Mouse (Mus musculus): Measurements from ENCODE around the gene Mrpl45. TPM values are rescaled to one million over a fixed set of nuclear protein-coding genes. Genes with fewer than 3 reads are reported as not detected.
"Not testable (repeated sequence)": the region's sequence is repeated elsewhere in the genome, so short reads cannot be mapped to it uniquely, and the experiment has no call there.

The Mrpl45 gene
- polyA plus RNA-seq, 1 experiment from 2014 or later: 43.0 TPM

GRCm38 (mm10) chr11:97350035-97350434, 34.5 kb downstream of the Mrpl45 start:
- Histone ChIP-seq H3K4me3 (ENCODE audit: low read length) (no peak overlapping the region), H3K27me3 (ENCODE audit: control insufficient read depth, insufficient read depth, low read depth, low read length) (no peaks in the 10 kb centered on the region), H3K4me2 (ENCODE audit: low read depth, low read length) (no peak overlapping the region), H3K9me3 (ENCODE audit: control insufficient read depth, low read length) (no peaks in the 10 kb centered on the region), H3K4me1 (replicated peaks; ENCODE audit: control insufficient read depth, insufficient read depth, low read length) (peaks cover 11% of the 10 kb centered on the region), H3K27ac (ENCODE audit: low read length) (peak overlapping the region; percentile 78), H3K9ac (ENCODE audit: low read length) (no peak overlapping the region), H3K36me3 (ENCODE audit: control insufficient read depth, insufficient read depth, low read length) (no peaks in the 10 kb centered on the region)
- peak; percentile 81 for ATAC-seq (ENCODE audit: low read depth)
- WGBS: 19% methylated on average over 2 of the region's 2 CpGs

DNA sequence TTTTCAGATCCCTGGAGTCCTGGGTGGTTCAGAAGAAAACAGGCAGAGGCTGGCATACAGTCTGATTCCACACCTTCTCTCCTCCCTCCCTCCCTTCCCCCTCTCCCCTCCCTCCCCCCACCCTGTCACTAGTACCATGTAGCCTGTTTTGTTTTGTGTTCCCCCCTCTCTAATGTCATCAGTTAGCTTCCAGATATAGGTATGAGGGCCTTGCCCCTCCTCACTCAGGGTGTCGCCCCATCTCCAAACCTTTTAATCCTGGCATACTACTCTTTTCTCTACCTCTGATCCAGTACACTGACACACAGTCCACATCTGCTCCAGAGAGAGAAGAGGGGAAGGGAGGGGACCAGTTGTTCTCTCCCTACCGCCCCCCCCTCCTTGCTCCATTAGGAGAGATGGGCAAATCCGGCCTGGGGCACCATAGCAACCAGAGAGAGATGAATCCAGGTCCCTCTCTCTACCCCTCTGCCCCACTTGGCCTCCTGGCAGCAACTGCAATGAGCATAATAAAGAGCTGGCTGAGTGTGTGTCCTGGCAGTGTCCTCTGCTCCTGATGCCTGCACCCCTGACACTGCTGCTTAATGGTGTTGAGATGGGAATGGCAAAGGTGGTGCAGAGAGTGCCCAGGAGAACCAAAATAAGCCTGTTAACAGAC, 36.6 kb downstream of the Mrpl45 start, which contains the start of gene Gpr179:
Gene Gpr179 (minus strand): TSS at position 51 of the 658 bp plus-strand sequence.
- ATAC-seq (ENCODE audit: low read depth): no peak
- no peak within 1 kb of the TSS for H3K4me2 ChIP-seq (ENCODE audit: low read depth, low read length)

DNA sequence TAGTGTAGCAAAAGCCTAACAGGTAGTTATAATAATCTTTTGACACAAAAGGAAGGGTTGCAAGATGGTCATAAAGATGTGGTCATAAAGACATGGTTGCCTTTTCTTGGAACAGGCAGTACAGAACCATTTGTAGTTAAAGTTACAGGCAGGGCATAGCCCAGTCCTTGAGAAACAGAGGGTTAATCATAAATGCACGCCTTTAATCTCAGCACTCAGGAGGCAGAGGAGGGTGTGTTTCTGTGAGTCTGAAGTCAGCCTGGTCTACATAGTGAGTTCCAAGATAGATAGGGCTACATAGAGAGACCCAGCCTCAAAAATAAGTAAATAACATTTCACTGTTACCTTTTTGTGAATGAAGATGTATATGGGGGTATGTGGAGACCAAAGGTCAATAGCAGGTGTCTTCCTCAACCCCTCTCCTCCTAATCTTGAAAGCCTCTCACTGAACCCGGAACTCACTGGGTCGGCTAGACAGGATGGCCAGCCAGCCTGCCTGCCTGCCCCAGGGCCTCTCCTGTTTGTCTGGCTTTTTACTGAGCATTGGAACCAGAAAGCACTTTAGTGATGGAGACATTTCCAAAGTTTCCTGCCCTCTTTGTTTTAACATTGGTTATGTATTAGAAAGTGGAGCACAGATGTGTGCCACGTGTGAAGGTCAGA, 37.5 kb downstream of the Mrpl45 start:
- H3K27ac ChIP-seq (ENCODE audit: low read length): no peak overlapping the region
- H3K4me3 ChIP-seq (ENCODE audit: low read length): no peak overlapping the region
- H3K9me3 ChIP-seq (ENCODE audit: control insufficient read depth, low read length): no peaks in the 10 kb centered on the region
- ATAC-seq (ENCODE audit: low read depth): no peak
- no peak overlapping the region for H3K4me2 ChIP-seq (ENCODE audit: low read depth, low read length)
- no peaks in the 10 kb centered on the region for H3K36me3 ChIP-seq (ENCODE audit: control insufficient read depth, insufficient read depth, low read length)
- H3K27me3 ChIP-seq (ENCODE audit: control insufficient read depth, insufficient read depth, low read depth, low read length): no peaks in the 10 kb centered on the region
- no peak overlapping the region for H3K9ac ChIP-seq (ENCODE audit: low read length)
- WGBS: 53% methylated on average over 4 of the region's 4 CpGs
- peaks cover 11% of the 10 kb centered on the region for H3K4me1 ChIP-seq (replicated peaks; ENCODE audit: control insufficient read depth, insufficient read depth, low read length)

More for the DNA sequence above, 36.6 kb downstream of the Mrpl45 start, which contains the start of gene Gpr179:
- H3K27ac ChIP-seq (ENCODE audit: low read length): no peak within 1 kb of the TSS
- no peak within 1 kb of the TSS for H3K9ac ChIP-seq (ENCODE audit: low read length)
- WGBS: 71% methylated on average over 3 of the region's 3 CpGs
- H3K27me3 ChIP-seq (ENCODE audit: control insufficient read depth, insufficient read depth, low read depth, low read length): no peaks in the 10 kb centered on the region
- H3K4me1 ChIP-seq (replicated peaks; ENCODE audit: control insufficient read depth, insufficient read depth, low read length): peaks cover 11% of the 10 kb centered on the region
- H3K4me3 ChIP-seq (ENCODE audit: low read length): no peak within 1 kb of the TSS
- H3K9me3 ChIP-seq (ENCODE audit: control insufficient read depth, low read length): no peaks in the 10 kb centered on the region
- no peaks in the 10 kb centered on the region for H3K36me3 ChIP-seq (ENCODE audit: control insufficient read depth, insufficient read depth, low read length)

DNA sequence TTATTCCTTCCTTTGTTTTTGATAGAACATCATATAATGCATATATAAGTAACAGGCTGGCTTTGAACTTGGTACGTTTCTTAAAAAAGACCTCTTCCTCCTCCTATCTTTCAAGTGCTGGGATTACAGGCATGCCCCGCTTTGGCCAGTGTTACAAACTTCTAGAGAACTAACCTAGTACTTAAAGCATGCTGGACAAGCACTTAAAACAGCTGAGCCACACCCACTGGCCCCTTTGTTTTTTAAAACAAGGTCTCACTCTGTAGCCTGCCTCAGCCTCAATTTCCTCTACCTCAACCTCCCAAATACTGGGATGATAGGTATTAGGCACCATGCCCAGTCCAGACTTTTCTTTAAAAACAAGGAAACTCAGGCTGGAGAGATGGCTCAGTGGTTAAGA, 39.1 kb downstream of the Mrpl45 start:
- no peak overlapping the region for H3K9ac ChIP-seq (ENCODE audit: low read length)
- 51% methylated on average over 2 of the region's 2 CpGs for WGBS
- H3K27ac ChIP-seq (ENCODE audit: low read length): no peak overlapping the region

DNA sequence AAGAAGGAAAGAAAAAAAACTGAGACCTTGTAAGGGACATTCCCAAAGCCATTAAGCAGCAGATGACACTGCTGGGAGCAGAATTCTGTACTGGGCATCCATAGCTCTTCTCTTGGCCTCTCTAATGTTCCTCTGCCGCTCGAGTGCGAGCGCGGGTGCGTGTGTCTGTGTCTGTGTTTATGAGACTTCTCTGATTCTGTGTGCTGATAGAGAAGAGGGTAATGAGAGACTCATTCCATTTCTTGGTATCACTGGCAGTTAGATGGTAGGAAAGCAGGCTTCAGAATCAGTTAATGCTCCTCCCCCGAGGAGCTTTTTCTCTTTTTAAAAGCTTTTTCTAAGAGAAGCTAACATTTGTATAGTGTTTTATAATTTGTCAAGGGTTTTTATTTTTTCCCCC, 39.7 kb downstream of the Mrpl45 start:
- H3K36me3 ChIP-seq (ENCODE audit: control insufficient read depth, insufficient read depth, low read length): no peaks in the 10 kb centered on the region
- H3K27me3 ChIP-seq (ENCODE audit: control insufficient read depth, insufficient read depth, low read depth, low read length): no peaks in the 10 kb centered on the region
- no peak overlapping the region for H3K4me2 ChIP-seq (ENCODE audit: low read depth, low read length)
- H3K27ac ChIP-seq (ENCODE audit: low read length): no peak overlapping the region
- no peak for ATAC-seq (ENCODE audit: low read depth)
- 81% methylated on average over 7 of the region's 7 CpGs for WGBS
- no peak overlapping the region for H3K9ac ChIP-seq (ENCODE audit: low read length)
- peaks cover 2% of the 10 kb centered on the region for H3K4me1 ChIP-seq (replicated peaks; ENCODE audit: control insufficient read depth, insufficient read depth, low read length)
- no peaks in the 10 kb centered on the region for H3K9me3 ChIP-seq (ENCODE audit: control insufficient read depth, low read length)
- H3K4me3 ChIP-seq (ENCODE audit: low read length): no peak overlapping the region

More for the DNA sequence above, 39.1 kb downstream of the Mrpl45 start:
- Histone ChIP-seq H3K36me3 (ENCODE audit: control insufficient read depth, insufficient read depth, low read length) (no peaks in the 10 kb centered on the region), H3K9me3 (ENCODE audit: control insufficient read depth, low read length) (no peaks in the 10 kb centered on the region), H3K4me2 (ENCODE audit: low read depth, low read length) (no peak overlapping the region), H3K4me3 (ENCODE audit: low read length) (no peak overlapping the region), H3K4me1 (replicated peaks; ENCODE audit: control insufficient read depth, insufficient read depth, low read length) (peaks cover 8% of the 10 kb centered on the region), H3K27me3 (ENCODE audit: control insufficient read depth, insufficient read depth, low read depth, low read length) (no peaks in the 10 kb centered on the region)
- ATAC-seq (ENCODE audit: low read depth): no peak

GRCm38 (mm10) chr11:97357663-97358062, 42.1 kb downstream of the Mrpl45 start:
- 15% methylated on average over 4 of the region's 6 CpGs for WGBS
- not testable (repeated sequence) for H3K9ac ChIP-seq (ENCODE audit: low read length); H3K4me3 ChIP-seq (ENCODE audit: low read length); H3K4me2 ChIP-seq (ENCODE audit: low read depth, low read length); H3K9me3 ChIP-seq (ENCODE audit: control insufficient read depth, low read length); H3K27ac ChIP-seq (ENCODE audit: low read length); H3K36me3 ChIP-seq (ENCODE audit: control insufficient read depth, insufficient read depth, low read length); H3K27me3 ChIP-seq (ENCODE audit: control insufficient read depth, insufficient read depth, low read depth, low read length); ATAC-seq (ENCODE audit: low read depth); H3K4me1 ChIP-seq (replicated peaks; ENCODE audit: control insufficient read depth, insufficient read depth, low read length)

DNA sequence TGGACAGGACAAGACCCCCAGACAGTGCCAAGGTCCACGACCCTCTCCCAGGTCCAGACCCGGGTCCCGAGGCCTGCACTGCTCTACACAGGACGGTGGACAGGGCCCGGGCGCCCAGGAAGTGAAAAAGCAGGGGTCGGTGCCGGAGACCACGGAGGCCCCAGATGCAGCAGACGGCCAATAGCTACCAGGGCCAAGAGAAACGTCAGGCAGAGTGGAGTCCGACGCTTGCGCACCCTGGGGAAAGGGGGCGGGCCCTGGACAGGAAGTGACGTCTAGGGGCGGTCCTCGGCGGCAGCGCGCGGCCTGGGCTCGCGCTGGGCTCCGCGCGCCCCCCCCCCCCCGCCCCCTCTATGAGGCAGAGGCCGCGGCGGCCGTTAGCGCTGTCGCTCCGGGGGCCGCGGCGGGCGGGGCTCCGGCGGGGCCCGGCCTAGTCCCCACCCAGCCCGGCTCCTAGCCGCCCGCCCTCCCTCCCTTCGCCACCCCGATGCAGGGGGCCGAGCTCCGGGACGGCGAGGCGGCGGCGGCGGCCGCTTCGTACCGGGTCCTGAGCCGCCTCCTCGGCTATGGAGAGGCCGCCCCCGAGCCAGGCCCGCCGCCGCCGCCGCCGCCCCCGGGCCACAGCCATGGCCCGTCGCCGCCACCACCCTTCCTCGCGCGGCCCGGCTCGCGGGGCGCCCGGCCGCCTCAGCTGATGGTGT, 46.6 kb downstream of the Mrpl45 start, which contains the start of gene Socs7:
Gene Socs7 (plus strand): TSS at position 604 of the 701 bp plus-strand sequence.
- Histone ChIP-seq H3K9me3 (ENCODE audit: control insufficient read depth, low read length) (no peaks in the 10 kb centered on the region), H3K9ac (ENCODE audit: low read length) (peak within 1 kb of the TSS; percentile 97), H3K4me2 (ENCODE audit: low read depth, low read length) (peak within 1 kb of the TSS; percentile 78), H3K27me3 (ENCODE audit: control insufficient read depth, insufficient read depth, low read depth, low read length) (no peaks in the 10 kb centered on the region), H3K4me3 (ENCODE audit: low read length) (peak within 1 kb of the TSS; percentile 99), H3K4me1 (replicated peaks; ENCODE audit: control insufficient read depth, insufficient read depth, low read length) (peaks cover 25% of the 10 kb centered on the region), H3K36me3 (ENCODE audit: control insufficient read depth, insufficient read depth, low read length) (no peaks in the 10 kb centered on the region), H3K27ac (ENCODE audit: low read length) (peak within 1 kb of the TSS; percentile 87)
- peak; percentile 97 for ATAC-seq (ENCODE audit: low read depth)
- 1% methylated on average over 21 of the region's 81 CpGs for WGBS

DNA sequence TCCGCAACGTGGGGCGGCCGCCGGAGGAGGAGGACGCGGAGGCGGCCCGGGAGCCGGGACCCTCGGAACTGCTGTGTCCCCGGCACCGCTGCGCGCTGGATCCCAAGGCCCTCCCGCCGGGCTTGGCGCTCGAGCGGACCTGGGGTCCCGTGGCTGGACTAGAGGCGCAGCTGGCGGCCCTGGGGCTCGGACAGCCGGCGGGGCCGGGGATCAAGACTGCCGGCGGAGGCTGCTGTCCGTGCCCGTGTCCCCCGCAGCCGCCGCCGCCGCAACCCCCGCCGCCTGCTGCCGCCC, 47.1 kb downstream of the Mrpl45 start:
- H3K27ac ChIP-seq (ENCODE audit: low read length): peak overlapping the region; percentile 87
- ATAC-seq (ENCODE audit: low read depth): peak; percentile 52
- H3K27me3 ChIP-seq (ENCODE audit: control insufficient read depth, insufficient read depth, low read depth, low read length): no peaks in the 10 kb centered on the region
- WGBS: under 1% methylated on average over 26 of the region's 39 CpGs
- H3K4me2 ChIP-seq (ENCODE audit: low read depth, low read length): peak overlapping the region; percentile 78
- H3K4me3 ChIP-seq (ENCODE audit: low read length): peak overlapping the region; percentile 99
- H3K9me3 ChIP-seq (ENCODE audit: control insufficient read depth, low read length): no peaks in the 10 kb centered on the region
- peaks cover 27% of the 10 kb centered on the region for H3K4me1 ChIP-seq (replicated peaks; ENCODE audit: control insufficient read depth, insufficient read depth, low read length)
- peak overlapping the region; percentile 97 for H3K9ac ChIP-seq (ENCODE audit: low read length)
- no peaks in the 10 kb centered on the region for H3K36me3 ChIP-seq (ENCODE audit: control insufficient read depth, insufficient read depth, low read length)

DNA sequence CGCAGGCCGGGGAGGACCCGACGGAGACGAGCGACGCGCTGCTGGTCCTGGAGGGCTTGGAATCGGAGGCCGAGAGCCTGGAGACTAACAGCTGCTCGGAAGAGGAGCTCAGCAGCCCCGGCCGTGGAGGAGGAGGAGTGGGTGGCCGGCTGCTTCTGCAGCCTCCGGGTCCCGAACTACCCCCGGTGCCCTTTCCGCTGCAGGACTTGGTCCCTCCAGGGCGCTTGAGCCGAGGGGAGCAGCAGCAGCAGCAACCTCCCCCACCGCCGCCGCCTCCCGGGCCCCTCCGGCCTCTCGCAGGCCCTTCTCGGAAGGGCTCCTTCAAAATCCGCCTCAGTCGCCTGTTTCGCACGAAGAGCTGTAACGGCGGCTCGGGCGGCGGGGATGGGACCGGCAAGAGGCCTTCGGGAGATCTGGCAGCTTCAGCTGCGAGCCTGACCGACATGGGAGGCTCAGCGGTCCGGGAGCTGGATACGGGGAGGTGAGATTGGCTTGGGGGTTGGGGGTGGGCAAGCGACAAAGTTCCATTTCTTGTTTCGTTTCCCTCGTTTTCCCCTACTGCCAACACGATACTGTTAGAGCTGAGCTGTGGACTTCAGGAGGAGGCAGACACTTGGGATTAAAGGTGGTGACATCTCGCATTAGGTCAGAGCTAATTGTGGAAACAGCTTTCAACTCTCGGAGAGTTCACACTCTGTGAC, 47.6 kb downstream of the Mrpl45 start:
- Histone ChIP-seq H3K36me3 (ENCODE audit: control insufficient read depth, insufficient read depth, low read length) (no peaks in the 10 kb centered on the region), H3K4me2 (ENCODE audit: low read depth, low read length) (peak overlapping the region; percentile 78), H3K4me3 (ENCODE audit: low read length) (peak overlapping the region; percentile 99), H3K9ac (ENCODE audit: low read length) (peak overlapping the region; percentile 97), H3K27ac (ENCODE audit: low read length) (peak overlapping the region; percentile 87), H3K27me3 (ENCODE audit: control insufficient read depth, insufficient read depth, low read depth, low read length) (no peaks in the 10 kb centered on the region), H3K9me3 (ENCODE audit: control insufficient read depth, low read length) (no peaks in the 10 kb centered on the region), H3K4me1 (replicated peaks; ENCODE audit: control insufficient read depth, insufficient read depth, low read length) (peaks cover 27% of the 10 kb centered on the region)
- peak; percentile 3; the same call in 1 of the 2 replicates for ATAC-seq (ENCODE audit: low read depth)
- under 1% methylated on average over 46 of the region's 49 CpGs for WGBS
